Mouse (Mus musculus) ovary, postnatal 36 days (tissue): ENCODE measurements around the gene Emid1.

Source experiments
- DNase-seq: peaks from one replicate; pipeline ENCODE4 v3.0.0; 2022; ENCODE audit warnings: low spot score, mixed read lengths

Gene Emid1

GRCm38 (mm10) chr11:5160722-5161485 is 8.8 kb upstream of the Emid1 start:
- no peak for DNase-seq

- DNase-seq: no peak
These were observed 6.0 kb upstream of the Emid1 start for GRCm38 (mm10) chr11:5158056-5158455.

- no peak for DNase-seq
These were observed 3.1 kb upstream of the Emid1 start for GRCm38 (mm10) chr11:5154961-5155805.

GRCm38 (mm10) chr11:5151247-5151630 is 818 bp downstream of the Emid1 start:
- no peak for DNase-seq

- no peak for DNase-seq
These were observed 1.4 kb downstream of the Emid1 start for GRCm38 (mm10) chr11:5150416-5151246.

- no peak for DNase-seq
These were observed 2.1 kb downstream of the Emid1 start for GRCm38 (mm10) chr11:5149955-5150354.

- no peak for DNase-seq
These were observed 2.8 kb downstream of the Emid1 start for GRCm38 (mm10) chr11:5149249-5149648.

GRCm38 (mm10) chr11:5145600-5145999 is 6.5 kb downstream of the Emid1 start:
- no peak for DNase-seq

- no peak for DNase-seq
These were observed 10.1 kb downstream of the Emid1 start for GRCm38 (mm10) chr11:5141965-5142364.

GRCm38 (mm10) chr11:5141252-5141651 is 10.8 kb downstream of the Emid1 start:
- DNase-seq: no peak

GRCm38 (mm10) chr11:5140619-5141018 is 11.4 kb downstream of the Emid1 start:
- DNase-seq: peak; percentile 76

- DNase-seq: no peak
These were observed 12.7 kb downstream of the Emid1 start for GRCm38 (mm10) chr11:5139372-5139771.

- no peak for DNase-seq
These were observed 13.4 kb downstream of the Emid1 start for GRCm38 (mm10) chr11:5138642-5139041.

- peak; percentile 36 for DNase-seq
These were observed 16.1 kb downstream of the Emid1 start for GRCm38 (mm10) chr11:5135914-5136313.

- DNase-seq: no peak
These were observed 19.3 kb downstream of the Emid1 start for GRCm38 (mm10) chr11:5132751-5133150.

- DNase-seq: no peak
These were observed 21.9 kb downstream of the Emid1 start for GRCm38 (mm10) chr11:5130111-5130665.

GRCm38 (mm10) chr11:5129035-5129480 is 23.0 kb downstream of the Emid1 start:
- no peak for DNase-seq

- DNase-seq: no peak
These were observed 26.3 kb downstream of the Emid1 start for GRCm38 (mm10) chr11:5125713-5126112.

- peak; percentile 81 for DNase-seq
These were observed 37.0 kb downstream of the Emid1 start for GRCm38 (mm10) chr11:5114931-5115581.

- no peak for DNase-seq
These were observed 38.4 kb downstream of the Emid1 start for GRCm38 (mm10) chr11:5113645-5114044.

- no peak for DNase-seq
These were observed 42.6 kb downstream of the Emid1 start for GRCm38 (mm10) chr11:5109441-5109840.
